Mouse (Mus musculus) C2C12 (cell line): ENCODE results near the gene Trmt10c.

Source experiments
- CEBPB ChIP-seq: IDR thresholded peaks from one replicate; pipeline ENCODE4 v1.6.1; 2011; ENCODE audit warnings: low read depth, mild to moderate bottlenecking, control low read depth, moderate library complexity
- CTCF ChIP-seq: IDR thresholded peaks from one replicate; pipeline ENCODE4 v1.5.1; 2011; ENCODE audit not compliant: control insufficient read depth, insufficient read depth, insufficient read length
- MAX ChIP-seq: IDR thresholded peaks from one replicate; pipeline ENCODE4 v1.6.1; 2011; ENCODE audit warnings: mild to moderate bottlenecking, control low read depth

DNA sequence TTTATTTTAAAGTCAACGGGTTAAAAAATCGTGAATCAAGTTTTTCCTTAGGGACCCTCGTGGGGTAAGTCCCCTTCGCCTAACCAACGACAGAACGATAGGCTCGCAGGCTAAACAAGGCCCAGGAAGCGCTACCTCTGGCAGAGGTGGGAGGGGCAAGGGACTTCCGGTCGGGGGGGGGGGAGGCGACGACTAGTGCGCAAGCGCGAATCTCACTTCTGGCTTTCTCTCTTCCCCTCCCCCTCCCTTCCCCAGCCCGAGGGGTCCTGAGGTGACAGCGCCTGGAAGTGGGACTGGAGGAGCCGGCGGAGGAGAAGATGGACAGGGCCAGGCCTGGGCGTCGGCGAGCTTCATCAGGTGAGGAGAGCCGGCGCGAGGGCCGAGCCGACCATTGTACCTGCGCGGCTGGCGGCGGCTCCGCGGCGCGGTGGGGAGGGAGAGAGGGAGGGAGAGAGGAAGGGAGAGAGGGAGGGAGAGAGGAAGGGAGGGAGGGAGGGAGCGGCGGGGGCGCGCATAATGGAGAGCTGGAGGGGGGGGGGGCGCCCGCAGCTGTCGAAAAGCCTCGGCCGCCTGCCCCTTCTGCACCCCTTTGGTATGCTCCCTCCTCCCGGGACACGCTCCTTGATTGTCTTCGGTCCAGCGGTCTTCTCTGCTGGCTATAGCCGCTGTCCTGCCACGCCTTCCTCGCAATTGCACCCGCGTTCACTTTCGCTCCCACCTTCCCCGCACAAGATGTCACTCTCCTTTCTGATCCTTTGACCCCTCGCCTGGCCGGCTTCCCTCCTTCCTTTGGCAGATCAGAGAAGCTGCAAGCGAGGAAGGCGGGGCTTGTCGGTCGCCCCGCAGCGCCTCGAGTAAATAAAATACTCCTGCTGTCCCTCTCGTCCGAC is 37.8 kb upstream of the Trmt10c start:
- TF ChIP-seq CTCF, result no peak
- no peak for TF ChIP-seq MAX
- TF ChIP-seq CEBPB, result no peak
